Mouse (Mus musculus) embryonic facial prominence, embryonic 12.5 days (tissue): ENCODE data around the gene Dph3. TPM values are rescaled to one million over a fixed set of nuclear protein-coding genes. Genes with fewer than 3 reads are reported as not detected.

Experiments
- ATAC-seq: fragments of 200-750 bp; cut with Nextera tagmentation; 2 replicates; pipeline ENCODE4 v1.8.0; 2017; ENCODE audit not compliant: insufficient number of reproducible peaks, insufficient read depth, low FRiP score, low TSS enrichment
- H3K27ac ChIP-seq: fragments of 300-500 bp; sonication (generic); 2 replicates; pipeline ENCODE4 v1.5.1; 2016; ENCODE audit warnings: mild to moderate bottlenecking
- H3K27me3 ChIP-seq: fragments of 300-500 bp; sonication (generic); 2 replicates; pipeline ENCODE4 v1.6.1; 2016; ENCODE audit warnings: mild to moderate bottlenecking, moderate library complexity
- H3K36me3 ChIP-seq: fragments of 300-500 bp; sonication (generic); 2 replicates; pipeline ENCODE4 v1.6.1; 2016; ENCODE audit warnings: mild to moderate bottlenecking
- H3K4me1 ChIP-seq: fragments of 300-500 bp; sonication (generic); 2 replicates; pipeline ENCODE4 v1.6.1; 2016
- H3K4me2 ChIP-seq: fragments of 300-500 bp; sonication (generic); replicated peaks from 2 replicates; pipeline ENCODE4 v1.6.1; 2016; ENCODE audit warnings: mild to moderate bottlenecking, moderate library complexity
- H3K4me3 ChIP-seq: fragments of 300-500 bp; sonication (generic); 2 replicates; pipeline ENCODE4 v1.5.1; 2016; ENCODE audit warnings: mild to moderate bottlenecking
- H3K9ac ChIP-seq: fragments of 300-500 bp; sonication (generic); 2 replicates; pipeline ENCODE4 v1.6.1; 2016; ENCODE audit warnings: mild to moderate bottlenecking, moderate library complexity
- H3K9me3 ChIP-seq: fragments of 300-500 bp; sonication (generic); 2 replicates; pipeline ENCODE4 v1.6.1; 2016; ENCODE audit warnings: mild to moderate bottlenecking, moderate library complexity
- WGBS: fragments of 180-500 bp; shearing (Covaris S2); methylation state at CpG from one replicate; pipeline ENCODE4 v1.1.7; 2016; 5-methylcytosine and 5-hydroxymethylcytosine counted together
- polyA plus RNA-seq: library from polyadenylated mRNA; unstranded; fragments of >200 nt; fragmentation: Nextera tagmentation; extraction: Ambion mirVana; gene quantifications from 2 replicates; pipeline ENCODE4 v1.2.1, GENCODE M21; 2016

The Dph3 gene
- polyA plus RNA-seq, 1 experiment from 2014 or later, result 76.0 TPM

- no peaks in the 10 kb centered on the region for H3K36me3 ChIP-seq
- peaks cover 12% of the 10 kb centered on the region; the same call in 1 of the 2 replicates for H3K4me1 ChIP-seq
- H3K27ac ChIP-seq, result no peak overlapping the region
- 70% methylated on average over 5 of the region's 5 CpGs for WGBS
- H3K9ac ChIP-seq, result no peak overlapping the region
- ATAC-seq, result no peak
- H3K4me2 ChIP-seq, result no peak overlapping the region
- no peaks in the 10 kb centered on the region for H3K9me3 ChIP-seq
- no peaks in the 10 kb centered on the region for H3K27me3 ChIP-seq
- no peak overlapping the region for H3K4me3 ChIP-seq
These were observed 31.6 kb downstream of the Dph3 start for GRCm38 (mm10) chr14:32053895-32054294.

GRCm38 (mm10) chr14:32050171-32050570 is 35.4 kb downstream of the Dph3 start:
- no peak for ATAC-seq
- no peak overlapping the region for H3K9ac ChIP-seq
- WGBS, result 86% methylated on average over 6 of the region's 6 CpGs

DNA sequence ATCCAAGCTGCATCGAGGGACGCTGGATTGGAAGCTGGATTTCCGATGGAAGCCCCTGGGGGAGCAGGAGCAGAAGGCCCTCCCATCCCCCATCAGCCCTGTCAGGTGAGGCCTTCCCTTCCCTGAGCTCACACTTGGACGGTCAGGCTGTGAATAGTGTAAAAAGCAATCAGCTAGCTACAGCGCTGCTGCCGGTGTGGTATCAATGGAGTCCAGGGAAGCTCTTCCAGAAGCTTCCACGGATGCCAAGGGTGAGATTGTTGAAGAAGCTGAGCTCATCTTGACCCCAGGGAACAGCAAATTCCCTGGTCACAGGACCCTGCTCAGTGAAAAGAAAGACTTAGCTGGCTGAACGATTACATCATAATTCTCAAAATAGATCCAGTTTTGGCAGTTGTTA is 39.2 kb downstream of the Dph3 start:
- no peak overlapping the region for H3K9ac ChIP-seq
- H3K4me1 ChIP-seq, result no peaks in the 10 kb centered on the region
- 75% methylated on average over 8 of the region's 8 CpGs for WGBS
- no peak overlapping the region for H3K27ac ChIP-seq
- no peak for ATAC-seq
- H3K36me3 ChIP-seq, result no peaks in the 10 kb centered on the region
- no peaks in the 10 kb centered on the region for H3K9me3 ChIP-seq
- no peaks in the 10 kb centered on the region for H3K27me3 ChIP-seq
- H3K4me3 ChIP-seq, result no peak overlapping the region
- no peak overlapping the region for H3K4me2 ChIP-seq

More at GRCm38 (mm10) chr14:32050171-32050570, 35.4 kb downstream of the Dph3 start:
- Histone ChIP-seq H3K4me3 (no peak overlapping the region), H3K36me3 (no peaks in the 10 kb centered on the region), H3K27ac (no peak overlapping the region), H3K4me1 (peaks cover 8% of the 10 kb centered on the region; the same call in 1 of the 2 replicates), H3K27me3 (no peaks in the 10 kb centered on the region), H3K9me3 (no peaks in the 10 kb centered on the region), H3K4me2 (no peak overlapping the region)

- Histone ChIP-seq H3K4me3 (no peak overlapping the region), H3K27me3 (no peaks in the 10 kb centered on the region), H3K27ac (no peak overlapping the region), H3K4me2 (no peak overlapping the region), H3K36me3 (no peaks in the 10 kb centered on the region), H3K4me1 (no peaks in the 10 kb centered on the region), H3K9ac (no peak overlapping the region), H3K9me3 (no peaks in the 10 kb centered on the region)
- WGBS, result 62% methylated on average over 5 of the region's 5 CpGs
- no peak for ATAC-seq
These were observed 43.4 kb downstream of the Dph3 start for GRCm38 (mm10) chr14:32042108-32042507.

GRCm38 (mm10) chr14:32037661-32038252 is 47.8 kb downstream of the Dph3 start:
- no peaks in the 10 kb centered on the region for H3K27me3 ChIP-seq
- H3K4me1 ChIP-seq, result no peaks in the 10 kb centered on the region
- H3K9ac ChIP-seq, result no peak overlapping the region
- H3K4me3 ChIP-seq, result no peak overlapping the region
- ATAC-seq, result no peak
- H3K27ac ChIP-seq, result no peak overlapping the region
- H3K4me2 ChIP-seq, result no peak overlapping the region
- 85% methylated on average over 8 of the region's 8 CpGs for WGBS
- H3K36me3 ChIP-seq, result no peaks in the 10 kb centered on the region
- no peaks in the 10 kb centered on the region for H3K9me3 ChIP-seq

DNA sequence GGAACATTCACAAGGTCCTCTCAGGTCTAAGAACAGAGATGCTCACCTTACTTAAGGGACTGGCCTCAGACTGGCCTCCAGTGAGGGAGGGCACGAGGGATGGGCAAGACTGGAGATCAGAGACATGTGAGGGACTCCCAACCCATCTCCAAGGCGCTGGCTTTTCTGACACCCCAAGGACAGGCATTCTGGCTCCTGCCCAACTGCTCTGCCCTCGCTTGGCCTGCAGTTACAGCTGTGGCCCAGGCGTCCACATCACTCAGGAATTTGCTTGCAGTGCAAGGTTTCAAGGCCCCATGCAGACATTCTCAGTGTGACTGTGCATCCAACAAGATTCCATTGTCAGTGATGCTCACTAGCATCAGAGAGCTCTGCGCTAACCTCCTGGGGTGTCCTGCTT is 49.0 kb downstream of the Dph3 start:
- H3K9ac ChIP-seq, result no peak overlapping the region
- H3K4me1 ChIP-seq, result no peaks in the 10 kb centered on the region
- no peak for ATAC-seq
- H3K27me3 ChIP-seq, result no peaks in the 10 kb centered on the region
- 84% methylated on average over 5 of the region's 5 CpGs for WGBS
- no peak overlapping the region for H3K4me2 ChIP-seq
- H3K27ac ChIP-seq, result no peak overlapping the region
- H3K36me3 ChIP-seq, result no peaks in the 10 kb centered on the region
- no peaks in the 10 kb centered on the region for H3K9me3 ChIP-seq
- no peak overlapping the region for H3K4me3 ChIP-seq

- peaks cover 11% of the 10 kb centered on the region; the same call in 1 of the 2 replicates for H3K4me1 ChIP-seq
- H3K4me3 ChIP-seq, result no peak overlapping the region
- 11% methylated on average over 4 of the region's 4 CpGs for WGBS
- H3K36me3 ChIP-seq, result no peaks in the 10 kb centered on the region
- H3K9ac ChIP-seq, result no peak overlapping the region
- ATAC-seq, result no peak
- H3K27me3 ChIP-seq, result peaks cover 3% of the 10 kb centered on the region; the same call in 1 of the 2 replicates
- H3K27ac ChIP-seq, result no peak overlapping the region
- H3K4me2 ChIP-seq, result no peak overlapping the region
- no peaks in the 10 kb centered on the region for H3K9me3 ChIP-seq
These were observed 53.0 kb downstream of the Dph3 start for GRCm38 (mm10) chr14:32032522-32032921.

Other genes with a start within 250 kb of the Dph3 start
- gene Galnt15, start 56.7 kb downstream of the Dph3 start, polyA plus RNA-seq, result 0.11 and 0.24 TPM in 2 replicates
- 13.9 and 16.0 TPM in 2 replicates for gene Oxnad1, start 355 bp downstream of the Dph3 start, polyA plus RNA-seq
- gene Msmb, start 56.3 kb upstream of the Dph3 start, polyA plus RNA-seq, result not detected in 2 replicates
- gene Ncoa4, start 74.1 kb upstream of the Dph3 start, polyA plus RNA-seq, result 74.0 and 80.0 TPM in 2 replicates
- 257 and 265 TPM in 2 replicates for gene Timm23, start 116.2 kb upstream of the Dph3 start, polyA plus RNA-seq
- gene Parg, start 116.2 kb upstream of the Dph3 start, polyA plus RNA-seq, result 58.7 and 59.7 TPM in 2 replicates
- gene Ogdhl, start 236.3 kb upstream of the Dph3 start, polyA plus RNA-seq, result 23.1 and 24.8 TPM in 2 replicates